Mouse (Mus musculus) gonadal fat pad, adult 2 months (tissue): ENCODE results near the gene Fcgr2b. TPM values are rescaled to one million over a fixed set of nuclear protein-coding genes. Genes with fewer than 3 reads are reported as not detected.

Experiments
- DNase-seq: peaks from one replicate; pipeline ENCODE4 v3.0.0-alpha.2; 2012; ENCODE audit warnings: low read depth
- polyA plus RNA-seq: library from polyadenylated mRNA; depleted of rRNA; stranded (reverse); fragments of >200 nt; gene quantifications from 2 replicates; pipeline ENCODE4 v1.2.3, GENCODE M21; 2012; rRNA removed

The Fcgr2b gene
- polyA plus RNA-seq, 1 experiment, result 43.9 TPM

DNA sequence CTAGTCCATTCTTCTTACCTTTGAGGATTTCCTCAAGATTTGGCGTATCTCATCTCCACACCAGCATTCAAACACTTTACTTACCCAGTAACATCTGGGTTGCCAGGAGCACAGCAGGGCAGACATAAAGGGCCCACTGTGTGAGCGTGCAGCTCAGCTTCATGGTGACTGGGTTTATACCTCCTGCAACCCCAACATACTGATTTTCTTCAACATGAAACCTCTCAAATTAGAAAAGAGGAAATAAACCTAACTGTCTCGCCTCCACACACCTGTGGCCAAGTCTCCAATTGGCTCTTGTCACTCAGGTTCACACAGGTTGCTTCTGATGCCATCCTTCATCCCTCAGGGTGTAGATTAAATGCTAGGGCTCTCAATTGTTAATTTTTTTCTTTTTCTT is 49.0 kb downstream of the Fcgr2b start, which contains the start of gene Fcrla:
Fcrla (minus strand) TSS at position 206 of the 400 bp plus-strand sequence.
- DNase-seq, result no peak

DNA sequence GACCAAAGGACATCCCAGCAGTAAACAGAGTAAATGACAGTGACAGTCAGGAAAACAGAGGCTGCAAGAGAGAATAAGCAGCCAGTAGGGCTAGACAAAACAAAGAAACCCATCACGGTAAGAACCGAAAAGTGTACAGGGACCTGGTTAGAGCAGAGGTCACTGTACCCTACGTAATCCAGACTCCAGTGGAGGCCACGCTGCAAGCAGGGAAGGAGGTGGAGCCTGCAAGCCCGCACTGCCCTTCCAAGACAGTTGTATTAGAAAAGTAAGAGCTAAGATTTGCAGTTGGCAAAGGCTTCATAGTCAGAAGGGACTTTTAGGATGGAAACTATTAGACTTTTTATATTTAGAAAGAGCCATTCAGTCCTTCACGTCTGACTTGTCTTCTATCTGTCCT is 49.4 kb downstream of the Fcgr2b start:
- DNase-seq, result no peak

DNA sequence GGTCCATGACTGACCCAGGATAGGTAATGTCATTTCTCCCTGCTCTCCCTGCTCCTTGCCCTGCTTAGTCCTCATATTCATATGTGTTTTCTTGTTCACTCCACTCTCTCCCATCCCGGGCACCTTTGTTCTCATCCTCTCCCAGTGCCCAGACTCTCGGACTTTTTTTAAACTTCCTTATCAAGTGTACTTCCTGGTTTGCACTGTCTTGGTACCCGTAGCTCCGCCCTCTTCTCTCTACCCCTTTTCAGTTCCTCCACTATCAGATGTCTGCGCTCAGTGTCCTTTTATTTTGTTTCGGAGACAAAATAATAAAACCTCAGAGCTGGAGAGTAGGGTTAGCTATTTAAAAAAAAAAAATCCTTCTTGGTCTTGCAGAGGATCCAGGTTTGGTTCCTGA is 51.9 kb downstream of the Fcgr2b start:
- no peak for DNase-seq

DNA sequence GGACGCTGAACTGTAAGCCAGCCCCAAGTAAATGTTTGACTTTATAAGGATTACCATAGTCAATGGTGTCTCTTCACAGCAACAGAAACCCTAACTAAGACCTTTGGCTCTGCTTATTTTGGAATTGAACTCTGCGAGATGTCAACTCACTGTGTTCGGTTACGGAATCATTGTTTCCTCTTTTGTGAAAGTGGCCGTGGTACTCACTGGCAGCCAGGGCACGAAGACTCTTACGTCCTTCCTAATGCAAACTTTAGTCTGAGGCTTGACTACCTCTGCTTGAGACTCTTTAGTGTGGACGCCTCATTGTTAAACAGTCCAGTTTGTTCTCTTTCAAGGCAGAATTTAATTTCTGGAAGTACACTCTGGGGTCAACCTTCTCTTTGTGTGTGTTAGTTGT is 57.0 kb downstream of the Fcgr2b start:
- DNase-seq, result no peak

DNA sequence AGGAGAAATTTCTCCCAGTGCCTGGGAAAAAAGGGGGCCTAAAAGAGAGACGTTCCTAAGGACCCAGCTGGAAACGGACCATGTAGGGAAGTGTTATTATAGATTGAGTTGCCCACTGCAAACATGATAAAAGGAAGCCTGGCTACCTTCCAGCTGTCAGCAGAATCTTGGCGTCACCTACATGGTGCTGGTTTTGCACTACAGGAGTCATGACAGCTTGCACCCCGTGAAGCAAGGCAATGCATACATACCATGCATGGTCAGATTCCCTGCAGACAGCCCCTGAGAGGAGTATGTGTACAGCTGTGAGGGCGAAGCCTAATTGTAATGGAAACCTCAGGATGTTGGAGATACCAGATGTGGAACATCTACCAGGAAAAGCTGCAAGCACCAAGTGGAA is 60.7 kb downstream of the Fcgr2b start:
- no peak for DNase-seq

DNA sequence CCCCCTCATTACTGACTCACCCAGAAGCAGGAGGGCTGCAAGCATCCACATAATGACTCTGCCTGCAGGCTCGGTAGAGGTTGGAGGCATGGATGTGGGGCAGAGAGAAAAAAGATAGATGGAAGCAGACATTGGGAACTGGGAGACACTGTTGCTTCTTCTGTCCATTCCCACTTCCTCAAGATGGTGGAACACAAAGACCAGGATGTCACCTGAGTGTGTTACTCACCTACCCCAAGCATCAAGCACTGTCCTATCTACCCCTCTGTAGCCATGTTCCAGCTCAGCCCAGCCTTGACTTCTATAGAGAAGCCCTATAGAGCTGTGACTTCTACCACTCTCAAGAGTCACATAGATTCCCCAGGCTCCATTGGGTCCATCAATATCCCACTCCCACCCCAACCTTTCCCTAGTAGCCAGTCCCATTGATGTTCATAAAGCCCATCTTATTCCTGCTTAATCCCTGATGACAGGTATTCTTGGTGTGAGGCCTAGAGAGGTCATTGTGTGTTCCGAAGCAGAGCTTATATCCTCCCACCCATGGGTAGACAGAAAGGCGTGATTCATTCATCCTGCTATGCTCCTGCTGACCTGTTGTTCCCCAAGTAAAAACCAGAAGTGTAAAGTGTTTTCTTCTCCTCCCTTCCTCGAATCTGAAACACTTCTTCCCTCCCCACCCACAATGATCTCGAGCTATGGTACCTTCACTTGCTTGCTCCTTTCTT is 63.3 kb downstream of the Fcgr2b start, which contains the start of gene Fcrlb:
Fcrlb (minus strand) TSS at position 51 of the 725 bp plus-strand sequence.
- DNase-seq, result no peak

DNA sequence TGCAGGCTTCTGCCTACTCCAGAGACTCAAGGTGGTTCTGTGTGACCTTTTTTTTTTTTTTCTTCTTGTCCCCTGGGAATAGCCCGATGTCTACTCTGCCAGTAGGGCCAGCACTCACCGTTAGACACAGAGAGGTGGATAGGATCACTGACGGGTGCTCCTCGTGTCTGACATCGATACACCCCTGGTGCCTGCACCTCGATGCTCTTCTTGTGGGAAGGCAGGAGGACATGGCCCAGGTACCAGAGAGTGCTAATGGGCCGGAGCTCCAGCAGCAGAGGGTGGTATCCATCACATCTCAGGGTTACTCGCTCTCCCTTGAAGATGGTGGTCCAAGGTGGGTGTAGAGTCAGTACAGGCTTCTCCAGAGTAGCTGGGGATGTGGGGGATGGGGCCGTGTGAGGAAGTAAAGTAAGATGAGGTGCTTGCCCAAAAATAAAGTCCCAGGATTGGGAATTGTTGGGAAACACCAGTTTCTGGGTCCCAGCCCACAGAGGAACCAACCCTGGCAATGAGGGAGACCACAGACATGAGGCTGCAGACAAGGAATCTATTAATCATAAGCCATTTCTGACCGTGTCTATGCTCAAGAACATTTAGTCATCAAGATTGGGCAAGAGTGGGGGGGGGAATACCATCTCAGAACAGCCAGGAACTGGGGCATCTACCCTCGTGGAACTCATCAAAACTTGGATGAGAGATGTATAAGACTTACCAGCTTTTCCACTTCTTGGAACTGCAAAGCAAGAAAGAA is 64.3 kb downstream of the Fcgr2b start:
- DNase-seq, result no peak

Other genes with a start within 250 kb of the Fcgr2b start
- 23.1 and 23.4 TPM in 2 replicates for gene Atf6, start 108.8 kb downstream of the Fcgr2b start, polyA plus RNA-seq
- 1.4 and 1.5 TPM in 2 replicates for gene Gm26620, start 91.5 kb downstream of the Fcgr2b start, polyA plus RNA-seq
- gene Dusp12, start 91.0 kb downstream of the Fcgr2b start, polyA plus RNA-seq, result 15.6 and 15.9 TPM in 2 replicates
- 0.14 and 0.15 TPM in 2 replicates for gene Fcrlb, start 63.6 kb downstream of the Fcgr2b start, polyA plus RNA-seq
- 0.53 and 0.91 TPM in 2 replicates for gene Fcrla, start 49.0 kb downstream of the Fcgr2b start, polyA plus RNA-seq
- gene Fcgr4, start 42.4 kb upstream of the Fcgr2b start, polyA plus RNA-seq, result 1.5 TPM in 2 replicates
- gene Fcgr3, start 88.4 kb upstream of the Fcgr2b start, polyA plus RNA-seq, result 20.4 and 28.6 TPM in 2 replicates
- 12.0 and 21.2 TPM in 2 replicates for gene Cfap126, start 137.4 kb upstream of the Fcgr2b start, polyA plus RNA-seq
- 248 and 250 TPM in 2 replicates for gene Sdhc, start 174.1 kb upstream of the Fcgr2b start, polyA plus RNA-seq
- gene Mpz, start 174.2 kb upstream of the Fcgr2b start, polyA plus RNA-seq, result 2.3 and 2.9 TPM in 2 replicates
- 14.0 and 22.0 TPM in 2 replicates for gene Pcp4l1, start 219.7 kb upstream of the Fcgr2b start, polyA plus RNA-seq
- 0.05 and 0.09 TPM in 2 replicates for gene Nr1i3, start 237.4 kb upstream of the Fcgr2b start, polyA plus RNA-seq
- gene Tomm40l, start 246.0 kb upstream of the Fcgr2b start, polyA plus RNA-seq, result 25.4 and 31.8 TPM in 2 replicates
- gene Apoa2, start 248.5 kb upstream of the Fcgr2b start, polyA plus RNA-seq, result 1.5 and 18.5 TPM in 2 replicates